In the genomic region with DNA sequence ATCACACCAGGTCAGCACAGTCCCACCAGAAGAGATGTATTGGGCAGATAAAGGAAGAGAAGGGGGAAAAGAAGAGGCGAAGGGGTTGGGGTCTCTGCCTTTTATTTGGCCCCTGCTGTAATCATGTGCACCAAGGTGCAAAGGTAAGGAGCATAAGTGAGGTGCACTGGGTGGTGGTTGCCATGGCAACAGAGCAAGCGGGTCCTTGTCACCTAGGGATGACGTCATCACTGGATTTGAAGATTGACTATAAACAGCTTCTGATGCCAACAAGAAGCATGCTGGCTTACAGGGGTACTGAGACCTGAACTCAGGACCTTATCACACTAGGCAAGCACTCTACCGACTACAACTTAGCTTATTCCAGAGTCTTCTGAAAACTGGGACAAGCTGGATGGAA, we compare ENCODE assay signal across 29 mouse cellular contexts. TPM values are rescaled to one million over a fixed set of nuclear protein-coding genes. Genes with fewer than 3 reads are reported as not detected.
A peak's percentile ranks its signal among the peaks of the same experiment; 100 is the strongest.
DNase-seq lines count a peak whose midpoint lies in the region; ATAC-seq lines count a peak whose summit lies in the region.
"Had no signal": no experiment of that assay in that cellular context is flagged by ENCODE, and none has a peak within 500 bp of the region (broad histone marks: within the 10 kb centered on the region; RNA-seq: fewer than 3 reads in every experiment).

No protein-coding gene starts in this region.

- no peak overlapping the region for H3K9ac ChIP-seq in midbrain, embryonic 14.5 days (replicated peaks; ENCODE audit: low read length)
- H3K9ac ChIP-seq in liver, embryonic 13.5 days, result no peak overlapping the region; the same call in 1 of the 2 replicates
- H3K9ac ChIP-seq in forebrain, embryonic 15.5 days (replicated peaks), result no peak overlapping the region
- no peak overlapping the region for H3K9ac ChIP-seq in forebrain, embryonic 11.5 days (ENCODE audit: low read length)
- H3K9ac ChIP-seq: hindbrain, embryonic 13.5 days; kidney, embryonic 15.5 days; limb, embryonic 12.5 days; midbrain, embryonic 15.5 days had no signal

- intact Hi-C loops in heart, postnatal 36 days (cut with DNase I), result loop anchor here (5.0 to 10.0 kb wide), 2 partner anchors 33 to 276 kb away; a partner anchor contains a TSS

- peaks cover 35% of the 10 kb centered on the region for H3K4me1 ChIP-seq in heart, embryonic 10.5 days
- peaks cover 8% of the 10 kb centered on the region for H3K4me1 ChIP-seq in midbrain, embryonic 14.5 days (ENCODE audit: control insufficient read depth, insufficient read depth, low read length)
- H3K4me1 ChIP-seq in midbrain, embryonic 10.5 days, result peaks cover 28% of the 10 kb centered on the region
- H3K4me1 ChIP-seq in liver, embryonic 13.5 days (replicated peaks), result peaks cover 85% of the 10 kb centered on the region
- H3K4me1 ChIP-seq in forebrain, embryonic 15.5 days, result peaks cover 7% of the 10 kb centered on the region
- no peaks in the 10 kb centered on the region; the same call in 1 of the 2 replicates for H3K4me1 ChIP-seq in forebrain, embryonic 11.5 days (replicated peaks; ENCODE audit: control insufficient read depth, insufficient read depth, low read length)

- ATAC-seq in midbrain, embryonic 14.5 days (ENCODE audit: low FRiP score, low TSS enrichment), result no peak
- ATAC-seq in liver, embryonic 13.5 days (ENCODE audit: low read depth), result no peak
- no peak for ATAC-seq in forebrain, embryonic 15.5 days (replicated peaks)
- no peak for ATAC-seq in forebrain, embryonic 11.5 days (replicated peaks; ENCODE audit: low FRiP score)
- ATAC-seq: CD4-positive, CD25-positive, alpha-beta regulatory T cell, adult 4 months; forebrain, embryonic 14.5 days; intestine, embryonic 16.5 days; midbrain, embryonic 15.5 days; Patski had no signal

- H3K4me2 ChIP-seq in midbrain, embryonic 14.5 days (ENCODE audit: low read length), result no peak overlapping the region
- H3K4me2 ChIP-seq in liver, embryonic 13.5 days, result peak overlapping the region; percentile 50
- H3K4me2 ChIP-seq in forebrain, embryonic 15.5 days (replicated peaks), result no peak overlapping the region
- H3K4me2 ChIP-seq in forebrain, embryonic 11.5 days (ENCODE audit: low read depth, low read length, severe bottlenecking), result no peak overlapping the region
- H3K4me2 ChIP-seq: hindbrain, embryonic 13.5 days; kidney, embryonic 15.5 days; limb, embryonic 12.5 days; midbrain, embryonic 15.5 days had no signal

- H3K4me3 ChIP-seq in heart, embryonic 10.5 days, result no peak overlapping the region
- H3K4me3 ChIP-seq in midbrain, embryonic 14.5 days (replicated peaks; ENCODE audit: low read depth, low read length), result no peak overlapping the region
- H3K4me3 ChIP-seq in midbrain, embryonic 10.5 days, result no peak overlapping the region
- no peak overlapping the region for H3K4me3 ChIP-seq in liver, embryonic 13.5 days (replicated peaks)
- no peak overlapping the region for H3K4me3 ChIP-seq in forebrain, embryonic 15.5 days
- H3K4me3 ChIP-seq in forebrain, embryonic 11.5 days (ENCODE audit: low read depth, low read length), result no peak overlapping the region
- H3K4me3 ChIP-seq: embryonic facial prominence, embryonic 10.5 days; hindbrain, embryonic 13.5 days; kidney, embryonic 15.5 days; left cerebral cortex, adult 2 months; limb, embryonic 12.5 days; midbrain, embryonic 15.5 days; myocyte had no signal

- no peaks in the 10 kb centered on the region for H3K36me3 ChIP-seq in heart, embryonic 10.5 days
- H3K36me3 ChIP-seq in midbrain, embryonic 14.5 days (ENCODE audit: control insufficient read depth, insufficient read depth, low read length), result no peaks in the 10 kb centered on the region
- no peaks in the 10 kb centered on the region for H3K36me3 ChIP-seq in midbrain, embryonic 10.5 days
- no peaks in the 10 kb centered on the region for H3K36me3 ChIP-seq in liver, embryonic 13.5 days
- H3K36me3 ChIP-seq in forebrain, embryonic 15.5 days, result no peaks in the 10 kb centered on the region
- no peaks in the 10 kb centered on the region for H3K36me3 ChIP-seq in forebrain, embryonic 11.5 days (ENCODE audit: control insufficient read depth, insufficient read depth, low read length)
- H3K36me3 ChIP-seq: embryonic facial prominence, embryonic 10.5 days; hindbrain, embryonic 13.5 days; kidney, embryonic 15.5 days; limb, embryonic 12.5 days; midbrain, embryonic 15.5 days had no signal

- no peaks in the 10 kb centered on the region for H3K9me3 ChIP-seq in heart, embryonic 10.5 days
- H3K9me3 ChIP-seq in midbrain, embryonic 14.5 days (ENCODE audit: control insufficient read depth, low read length), result no peaks in the 10 kb centered on the region
- no peaks in the 10 kb centered on the region for H3K9me3 ChIP-seq in midbrain, embryonic 10.5 days (replicated peaks)
- H3K9me3 ChIP-seq in liver, embryonic 13.5 days (replicated peaks), result no peaks in the 10 kb centered on the region
- no peaks in the 10 kb centered on the region for H3K9me3 ChIP-seq in forebrain, embryonic 15.5 days
- no peaks in the 10 kb centered on the region for H3K9me3 ChIP-seq in forebrain, embryonic 11.5 days (ENCODE audit: control insufficient read depth, low read length)
- H3K9me3 ChIP-seq: embryonic facial prominence, embryonic 10.5 days; hindbrain, embryonic 13.5 days; kidney, embryonic 15.5 days; limb, embryonic 12.5 days; midbrain, embryonic 15.5 days had no signal

- H3K27me3 ChIP-seq in heart, embryonic 10.5 days (ENCODE audit: insufficient read depth, poor library complexity, severe bottlenecking), result no peaks in the 10 kb centered on the region
- no peaks in the 10 kb centered on the region for H3K27me3 ChIP-seq in midbrain, embryonic 14.5 days (ENCODE audit: control insufficient read depth, insufficient read depth, low read length)
- no peaks in the 10 kb centered on the region for H3K27me3 ChIP-seq in midbrain, embryonic 10.5 days (ENCODE audit: low read depth, poor library complexity, severe bottlenecking)
- H3K27me3 ChIP-seq in liver, embryonic 13.5 days, result no peaks in the 10 kb centered on the region
- H3K27me3 ChIP-seq in forebrain, embryonic 15.5 days, result no peaks in the 10 kb centered on the region
- H3K27me3 ChIP-seq in forebrain, embryonic 11.5 days (ENCODE audit: control insufficient read depth, insufficient read depth, low read length), result no peaks in the 10 kb centered on the region
- H3K27me3 ChIP-seq: hindbrain, embryonic 13.5 days; kidney, embryonic 15.5 days; limb, embryonic 12.5 days; midbrain, embryonic 15.5 days; Patski had no signal

- no peak for DNase-seq in heart, embryonic 10.5 days (ENCODE audit: low spot score)
- DNase-seq in heart, postnatal 36 days, result no peak
- DNase-seq in midbrain, embryonic 14.5 days, result peak; percentile 18
- no peak for DNase-seq in midbrain, embryonic 10.5 days (ENCODE audit: low spot score)
- DNase-seq in liver, embryonic 13.5 days, result peak; percentile 53
- DNase-seq in frontal cortex, postnatal 10 days (ENCODE audit: low spot score in 2 of 2), result no peak
- DNase-seq in forebrain, embryonic 11.5 days (ENCODE audit: low spot score), result no peak
- DNase-seq: adrenal gland, postnatal 25 days; cerebellum, adult 18-20 months; cerebellum, postnatal 36 days; kidney, postnatal 4 days; spleen, adult 18-20 months; thymus, postnatal 4 days had no signal

- WGBS in heart, embryonic 10.5 days, result 80% methylated on average over 4 of the region's 4 CpGs
- WGBS in midbrain, embryonic 14.5 days, result 86% methylated on average over 4 of the region's 4 CpGs
- 84% methylated on average over 4 of the region's 4 CpGs for WGBS in midbrain, embryonic 10.5 days
- WGBS in liver, embryonic 13.5 days (ENCODE audit: insufficient replicate concordance), result 50% methylated on average over 4 of the region's 4 CpGs
- 86% methylated on average over 4 of the region's 4 CpGs for WGBS in forebrain, embryonic 15.5 days
- WGBS in forebrain, embryonic 11.5 days, result 88% methylated on average over 4 of the region's 4 CpGs

- H3K27ac ChIP-seq in heart, embryonic 10.5 days, result peak overlapping the region; percentile 63; the same call in 1 of the 2 replicates
- no peak overlapping the region for H3K27ac ChIP-seq in midbrain, embryonic 14.5 days (replicated peaks; ENCODE audit: low read depth, low read length)
- H3K27ac ChIP-seq in midbrain, embryonic 10.5 days (replicated peaks), result no peak overlapping the region; the same call in 1 of the 2 replicates
- H3K27ac ChIP-seq in liver, embryonic 13.5 days, result peak overlapping the region; percentile 93
- no peak overlapping the region for H3K27ac ChIP-seq in forebrain, embryonic 15.5 days (replicated peaks)
- H3K27ac ChIP-seq in forebrain, embryonic 11.5 days (ENCODE audit: low read depth, low read length), result no peak overlapping the region
- H3K27ac ChIP-seq: embryonic facial prominence, embryonic 10.5 days; hindbrain, embryonic 13.5 days; kidney, embryonic 15.5 days; left cerebral cortex, adult 2 months; limb, embryonic 12.5 days; midbrain, embryonic 15.5 days had no signal

RNA-seq across cellular contexts. Expression of a gene that starts 31.0 kb away (rescaled TPM):
- polyA plus RNA-seq in heart, embryonic 10.5 days (2016; fragmentation: Nextera tagmentation; extraction: Ambion mirVana), result 12.6 and 19.4 TPM in 2 replicates
- total RNA-seq in heart, postnatal 36 days (2021), result 100 to 1,000 TPM; 209 to 282 TPM
- polyA plus RNA-seq in midbrain, embryonic 14.5 days (2014; fragmentation: Nextera tagmentation; extraction: Ambion mirVana), result 2.8 and 7.9 TPM in 2 replicates
- 6.6 and 9.3 TPM in 2 replicates for polyA plus RNA-seq in midbrain, embryonic 10.5 days (2016; fragmentation: Nextera tagmentation; extraction: Ambion mirVana)
- polyA plus RNA-seq in liver, embryonic 13.5 days (2015; fragmentation: Nextera tagmentation; extraction: Ambion mirVana), result 2.3 and 3.9 TPM in 2 replicates
- polyA plus RNA-seq in forebrain, embryonic 15.5 days (2015; fragmentation: Nextera tagmentation; extraction: Ambion mirVana), result 6.3 and 6.5 TPM in 2 replicates
- polyA plus RNA-seq in forebrain, embryonic 11.5 days (2014; fragmentation: Nextera tagmentation; extraction: Ambion mirVana), result 7.1 and 7.6 TPM in 2 replicates
- polyA plus RNA-seq: CD4-positive, CD25-positive, alpha-beta regulatory T cell, adult 4 months had no signal

RNA-seq across cellular contexts. Expression of a gene that starts 59.1 kb away (rescaled TPM):
- polyA plus RNA-seq in heart, embryonic 10.5 days (2016; fragmentation: Nextera tagmentation; extraction: Ambion mirVana), result 0.10 TPM in 1 of 2 replicates, not detected in the other
- not detected for total RNA-seq in heart, postnatal 36 days (2021)
- not detected in 2 replicates for polyA plus RNA-seq in midbrain, embryonic 14.5 days (2014; fragmentation: Nextera tagmentation; extraction: Ambion mirVana)
- not detected in 2 replicates for polyA plus RNA-seq in midbrain, embryonic 10.5 days (2016; fragmentation: Nextera tagmentation; extraction: Ambion mirVana)
- polyA plus RNA-seq in liver, embryonic 13.5 days (2015; fragmentation: Nextera tagmentation; extraction: Ambion mirVana), result 0.16 and 0.39 TPM in 2 replicates
- polyA plus RNA-seq in forebrain, embryonic 15.5 days (2015; fragmentation: Nextera tagmentation; extraction: Ambion mirVana), result not detected in 2 replicates
- not detected in 2 replicates for polyA plus RNA-seq in forebrain, embryonic 11.5 days (2014; fragmentation: Nextera tagmentation; extraction: Ambion mirVana)
- total RNA-seq: adrenal gland, postnatal 25 days; ES-E14; heart, postnatal 14 days; left cerebral cortex, adult 2 months had no signal
- polyA plus RNA-seq: CD4-positive, CD25-positive, alpha-beta regulatory T cell, adult 4 months; embryonic facial prominence, embryonic 10.5 days; forebrain, embryonic 14.5 days; hindbrain, embryonic 13.5 days; limb, embryonic 12.5 days; lung, embryonic 16.5 days; midbrain, embryonic 15.5 days; myocyte; neural tube, embryonic 14.5 days had no signal

Comparison
In these comparisons a context has a peak if more than half of its experiments do, and no peak if none do; other contexts are left out.
1. DNase-seq: peak in midbrain, embryonic 14.5 days (single experiment) and liver, embryonic 13.5 days (single experiment); none in heart, embryonic 10.5 days (single experiment), heart, postnatal 36 days (0 of 2), midbrain, embryonic 10.5 days (single experiment), frontal cortex, postnatal 10 days (0 of 2) and forebrain, embryonic 11.5 days (single experiment).
2. H3K27ac ChIP-seq: peak in heart, embryonic 10.5 days (single experiment) and liver, embryonic 13.5 days (single experiment); none in midbrain, embryonic 14.5 days (single experiment), midbrain, embryonic 10.5 days (single experiment), forebrain, embryonic 15.5 days (single experiment) and forebrain, embryonic 11.5 days (single experiment).